Mouse (Mus musculus) regulatory T cell (primary cell): Measurements from ENCODE around the gene Gm20388.
"Not testable (repeated sequence)": the region's sequence is repeated elsewhere in the genome, so short reads cannot be mapped to it uniquely, and the experiment has no call there.

Experiments used
- in situ Hi-C: fragments of 300-600 bp; cut with MboI, MseI; formaldehyde crosslinking; loops from one replicate; pipeline ENCODE4 v1.15.1; 2025; ENCODE audit warnings: high pct_unique_total_duplicates

The Gm20388 gene

DNA sequence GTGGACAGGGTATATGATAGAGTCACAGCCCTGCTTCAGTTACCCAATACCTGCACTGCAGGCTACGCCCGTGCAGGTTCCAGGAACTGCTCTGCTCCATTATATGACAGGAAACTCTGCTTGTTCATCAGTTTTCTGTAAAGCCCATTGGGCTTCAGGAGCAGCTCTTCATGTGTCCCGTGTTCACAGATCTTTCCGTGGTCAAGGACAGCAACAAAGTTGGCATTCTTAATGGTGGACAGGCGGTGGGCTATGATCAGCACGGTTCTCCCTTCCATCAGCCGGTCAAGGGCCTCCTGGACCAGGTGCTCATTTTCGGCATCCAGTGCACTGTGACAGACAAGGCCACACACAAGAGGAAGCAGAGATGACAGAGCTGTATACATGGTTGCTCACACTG is 4043.6 kb downstream of the Gm20388 start:
- in situ Hi-C loops, result no loop called here

DNA sequence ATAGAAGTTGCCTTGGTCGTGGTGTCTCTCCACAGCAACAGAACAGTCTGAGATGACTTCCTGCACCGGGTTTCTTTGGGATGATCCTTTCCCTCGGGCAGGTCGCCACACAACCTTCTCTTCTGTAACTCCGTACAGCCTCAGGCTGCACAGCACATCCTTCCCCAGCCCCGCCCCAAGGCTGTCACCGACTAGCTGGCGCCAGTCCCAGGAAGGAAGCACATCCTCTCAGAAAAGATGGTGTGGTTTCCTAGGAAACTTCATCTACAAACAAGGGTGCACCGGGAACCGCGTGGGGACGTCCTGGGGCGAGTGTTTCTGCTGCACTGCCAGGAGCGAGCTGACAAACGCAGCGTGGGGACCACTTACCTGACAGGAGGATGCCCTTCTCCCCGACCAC is 4047.5 kb downstream of the Gm20388 start:
- in situ Hi-C loops, result no loop called here

DNA sequence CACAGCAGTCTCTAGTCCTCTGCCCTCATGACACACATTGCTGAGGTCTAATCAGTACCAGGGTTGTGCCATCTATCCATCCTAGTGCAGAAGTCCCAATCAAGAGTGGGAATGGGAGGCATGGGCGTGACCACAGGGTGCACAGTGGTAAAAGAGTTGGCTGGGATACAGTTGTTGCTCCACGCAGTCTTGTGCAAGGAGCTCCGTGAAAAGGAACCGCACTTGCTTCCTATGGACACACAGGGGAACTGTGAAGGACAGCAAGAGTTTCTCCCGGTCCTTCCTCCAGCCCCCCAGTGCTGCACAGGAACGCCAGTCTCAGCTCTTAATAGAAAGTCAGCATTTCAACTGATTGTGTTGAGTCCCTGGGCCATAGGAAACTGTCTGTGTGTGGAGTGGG is 4048.8 kb downstream of the Gm20388 start:
- in situ Hi-C loops, result no loop called here

DNA sequence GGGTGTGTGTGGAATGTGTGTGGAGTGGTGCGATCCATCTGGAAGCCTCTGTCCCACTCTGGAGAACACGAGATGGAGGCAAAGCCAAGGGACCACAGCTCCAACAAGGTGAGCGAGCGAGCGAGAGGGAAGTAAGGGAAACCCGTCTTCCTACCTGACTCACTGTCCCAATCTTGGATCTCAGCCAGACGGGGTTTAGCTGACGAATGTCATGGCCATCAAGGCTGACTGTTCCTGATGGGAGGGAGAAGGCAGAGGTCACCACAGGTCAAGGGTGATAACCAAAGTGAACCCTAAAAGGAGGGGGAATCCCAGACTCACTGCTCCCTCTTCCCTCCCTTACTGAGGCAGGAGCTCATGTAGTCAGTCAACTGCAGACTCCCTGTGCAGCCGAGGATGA is 4049.4 kb downstream of the Gm20388 start:
- in situ Hi-C loops, result no loop called here

DNA sequence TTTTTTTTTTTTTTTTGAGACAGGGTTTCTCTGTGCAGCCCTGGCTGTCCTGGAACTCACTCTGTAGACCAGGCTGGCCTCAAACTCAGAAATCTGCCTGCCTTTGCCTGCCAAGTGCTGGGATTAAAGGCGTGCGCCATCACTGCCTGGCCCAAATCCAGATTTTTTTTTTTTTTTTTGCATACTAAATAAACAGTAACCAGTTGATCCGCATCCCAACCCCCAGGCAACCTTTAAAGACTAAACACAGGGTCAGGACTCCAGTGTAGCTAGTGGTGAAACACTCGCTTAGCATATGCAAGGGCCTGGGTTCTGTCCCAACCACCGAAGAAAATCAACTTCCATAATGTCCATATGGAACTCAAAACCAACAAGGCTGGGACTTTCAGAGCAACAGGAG is 4049.9 kb downstream of the Gm20388 start:
- in situ Hi-C loops, result not testable (repeated sequence)

DNA sequence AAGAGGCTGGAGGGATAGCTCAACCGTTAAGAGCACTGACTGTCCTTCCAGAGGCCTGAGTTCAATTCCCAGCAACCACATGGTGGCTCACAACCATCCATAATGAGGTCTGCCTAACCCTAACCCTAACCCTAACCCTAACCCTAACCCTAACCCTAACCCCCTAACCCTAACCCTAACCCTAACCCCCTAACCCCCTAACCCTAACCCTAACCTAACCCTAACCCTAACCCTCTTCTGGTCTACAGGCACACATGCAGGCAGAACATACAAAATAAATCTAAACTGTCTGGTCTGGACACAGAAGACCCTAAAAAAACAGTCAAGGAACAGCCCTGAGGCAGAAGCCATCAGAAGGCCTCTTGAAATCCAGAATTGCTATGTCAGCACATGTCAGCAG is 4050.7 kb downstream of the Gm20388 start:
- in situ Hi-C loops, result no loop called here

DNA sequence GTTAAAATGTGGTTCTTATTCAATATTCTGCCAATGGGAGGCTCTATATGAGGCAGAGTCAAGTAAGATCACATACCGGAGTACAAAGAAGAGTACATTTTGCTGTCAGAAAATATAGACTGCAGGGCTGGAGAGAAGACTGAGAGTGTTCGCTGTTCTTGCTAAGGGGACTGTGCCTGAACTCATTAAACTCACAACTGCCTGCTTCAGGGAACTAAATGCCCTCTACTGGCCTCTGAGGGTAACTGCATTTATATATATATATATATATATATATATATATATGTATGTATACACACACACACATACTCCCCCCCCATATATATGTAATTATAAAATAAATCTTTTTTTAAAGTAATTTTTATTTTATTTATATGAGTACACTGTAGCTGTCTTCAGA is 4056.3 kb downstream of the Gm20388 start:
- in situ Hi-C loops, result no loop called here

DNA sequence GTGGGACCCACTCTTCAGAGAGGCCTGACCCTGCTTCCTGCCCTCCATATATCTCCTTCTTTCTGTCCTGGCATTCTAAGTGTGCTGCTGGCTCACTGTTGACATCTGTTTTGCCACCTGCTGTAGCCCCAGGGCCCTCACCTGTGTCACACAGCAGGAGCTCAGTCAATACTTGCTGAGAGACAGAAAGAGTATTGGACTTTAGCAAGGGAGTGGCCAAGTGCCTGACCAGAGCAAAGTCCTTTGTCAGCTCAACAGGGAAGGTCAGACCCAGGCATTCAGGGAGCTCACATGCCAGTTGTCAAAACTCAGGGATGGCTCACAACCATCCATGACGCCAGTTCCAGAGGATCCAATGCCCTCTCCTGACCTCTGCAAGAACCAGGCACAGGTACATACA is 4062.9 kb downstream of the Gm20388 start:
- in situ Hi-C loops, result no loop called here

DNA sequence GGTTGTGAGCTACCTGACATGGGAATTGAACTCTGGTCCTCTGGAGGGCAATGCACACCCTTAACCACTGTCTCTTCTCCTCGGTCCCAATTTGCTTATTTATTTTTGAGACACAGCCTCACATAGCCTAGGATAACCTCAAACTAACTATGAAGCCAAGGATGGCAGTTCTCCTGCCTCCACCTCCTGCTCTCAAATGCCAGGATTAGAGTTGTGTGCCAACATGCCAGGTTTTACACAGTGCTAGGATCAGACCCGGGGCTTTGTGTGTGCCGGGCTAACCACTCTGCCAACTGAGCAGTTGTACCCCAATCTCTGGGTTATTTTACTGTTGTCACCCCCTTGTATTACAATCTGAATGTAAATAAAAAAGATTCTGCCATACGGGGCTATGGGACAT is 4066.9 kb downstream of the Gm20388 start:
- in situ Hi-C loops, result no loop called here

DNA sequence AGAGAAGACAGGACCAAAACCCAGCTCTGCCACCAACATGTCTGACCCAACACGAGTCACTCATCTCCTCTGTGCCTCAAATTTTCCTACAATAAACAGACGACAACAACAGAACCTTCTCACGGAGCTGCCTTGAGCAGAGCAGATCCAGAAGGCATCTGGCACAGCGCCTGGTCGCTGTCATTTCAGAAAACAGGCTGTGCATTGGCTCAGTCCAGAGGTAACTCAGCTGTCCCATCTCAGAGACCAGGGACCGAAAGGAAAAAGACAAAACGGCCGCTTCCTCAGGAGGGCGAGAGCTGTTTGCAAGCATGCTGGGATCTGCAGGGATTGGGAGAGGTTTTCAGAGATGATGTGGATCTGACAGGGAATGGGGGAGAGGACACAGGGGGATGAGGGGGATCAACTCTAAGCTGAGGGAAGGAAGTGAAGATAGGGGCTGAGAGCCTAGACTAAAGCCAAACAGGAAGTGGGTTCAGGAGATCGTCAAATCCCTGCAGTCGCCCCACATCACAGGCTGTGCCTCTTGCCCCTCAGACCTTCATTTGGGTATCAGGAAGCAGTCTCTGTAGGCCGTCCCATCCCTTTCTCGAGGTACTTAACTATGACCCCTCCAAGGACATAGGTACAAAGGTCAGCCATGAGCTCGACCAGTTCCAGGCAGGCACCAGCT is 4067.7 kb downstream of the Gm20388 start:
- in situ Hi-C loops, result no loop called here

DNA sequence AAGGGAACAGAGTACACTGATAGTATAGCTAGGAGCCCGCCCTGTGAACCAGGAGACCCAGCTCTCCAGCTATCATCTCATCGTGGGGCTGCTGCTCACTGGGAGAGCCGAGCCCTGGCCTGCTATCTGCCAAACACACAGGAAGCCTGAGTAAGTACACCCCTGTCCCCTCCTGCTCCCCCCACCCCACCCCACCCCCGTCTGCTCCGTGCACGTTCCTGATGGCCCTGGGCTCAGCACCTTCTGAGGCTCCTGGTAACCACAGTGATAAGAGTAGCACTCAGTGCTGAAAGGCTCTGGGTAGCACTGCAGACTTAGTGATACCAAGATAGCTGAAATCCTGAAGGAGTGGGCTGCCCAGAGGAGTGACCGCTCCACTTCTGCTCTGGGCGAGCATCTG is 4068.3 kb downstream of the Gm20388 start:
- in situ Hi-C loops, result no loop called here

DNA sequence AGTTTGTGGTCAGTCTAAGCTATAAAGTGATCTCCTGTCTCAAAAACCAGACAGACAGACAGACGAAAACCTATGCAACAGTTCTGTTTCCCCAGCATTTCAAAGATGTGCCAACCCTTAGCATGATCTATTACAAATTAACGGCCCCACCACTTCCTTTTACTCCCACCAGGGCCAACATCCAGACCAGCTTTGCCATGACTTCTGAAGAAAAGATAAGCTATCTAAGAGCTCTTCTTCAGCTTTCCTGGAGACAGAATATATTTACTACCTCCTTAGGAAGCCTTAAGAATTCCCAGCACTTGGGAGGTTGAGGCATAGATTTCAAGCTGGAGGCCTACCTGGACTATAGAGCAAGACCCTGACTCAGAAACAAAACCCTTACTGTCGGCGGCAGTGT is 4069.6 kb downstream of the Gm20388 start:
- in situ Hi-C loops, result no loop called here

DNA sequence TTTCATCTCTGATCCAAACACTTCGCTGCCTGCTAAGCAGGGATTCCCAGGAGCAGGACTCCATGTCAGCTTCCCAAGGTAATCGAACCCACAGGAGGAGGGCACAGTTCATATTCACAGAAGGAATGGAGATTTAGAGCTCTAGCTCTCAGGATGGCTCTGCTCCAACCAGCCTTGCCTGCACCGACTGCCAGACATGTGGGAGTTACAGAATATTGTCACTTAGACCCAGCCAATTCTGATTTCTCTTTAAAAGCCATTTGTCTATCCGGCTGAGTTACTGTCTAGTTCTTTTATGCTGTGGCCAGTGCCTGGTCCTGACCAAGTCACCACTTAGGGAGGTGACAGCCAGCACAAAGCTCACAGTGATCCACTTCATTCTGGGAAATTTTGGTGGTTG is 4071.0 kb downstream of the Gm20388 start:
- in situ Hi-C loops, result no loop called here

DNA sequence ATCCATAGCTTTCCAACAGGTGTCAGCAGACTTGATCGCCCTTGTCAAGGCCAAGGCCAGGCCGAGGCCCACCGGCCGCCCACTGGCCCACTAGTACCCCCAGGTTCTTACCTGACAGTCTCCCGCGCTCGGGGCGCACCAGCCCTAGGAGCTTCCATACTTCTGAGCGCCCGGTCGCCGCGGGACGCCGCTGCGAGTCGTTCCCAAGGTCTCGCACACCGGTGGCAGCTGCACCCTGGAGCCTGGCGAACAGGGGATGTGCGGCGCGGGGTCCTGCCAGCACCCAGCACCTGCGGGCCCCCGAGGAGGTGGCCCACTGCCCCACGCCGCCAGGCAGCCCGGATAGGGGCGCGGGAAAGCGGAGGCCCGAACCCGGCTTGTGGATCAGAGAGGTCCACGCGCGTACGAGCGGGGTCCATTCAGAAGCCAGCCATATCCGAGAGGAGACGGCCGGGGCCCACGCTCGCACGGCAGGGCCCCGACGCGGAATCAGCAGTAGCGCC is 4071.7 kb downstream of the Gm20388 start:
- in situ Hi-C loops, result no loop called here

DNA sequence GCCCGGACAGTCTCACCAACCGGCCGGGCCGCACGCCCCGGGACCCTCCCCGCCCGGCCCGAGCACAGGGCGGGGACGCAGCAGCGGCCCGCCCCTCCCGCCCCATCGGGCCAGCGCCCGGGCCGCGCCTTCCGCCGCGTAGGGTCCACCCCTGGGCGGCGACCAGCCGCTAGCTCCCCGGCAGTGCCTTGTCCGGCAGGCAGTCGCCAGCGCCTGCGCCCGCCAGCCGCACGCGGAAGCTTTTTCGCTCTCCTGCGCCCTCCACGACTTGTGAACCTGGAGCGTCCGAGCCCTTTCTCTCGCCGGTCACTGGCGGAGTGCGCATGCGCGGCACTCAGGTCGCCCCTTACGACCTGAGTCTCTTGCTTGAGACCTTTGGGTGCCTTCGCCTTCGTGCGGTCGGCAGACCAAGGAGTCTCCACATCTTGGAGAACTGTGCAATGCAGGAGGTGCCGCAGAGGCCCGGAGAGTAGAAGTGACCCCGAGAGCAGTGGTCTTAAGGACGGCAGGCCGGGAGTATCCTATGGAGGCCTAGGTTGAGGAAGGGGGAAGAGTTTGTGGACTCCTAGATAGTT is 4072.3 kb downstream of the Gm20388 start, which contains the start of gene Abcb10:
Abcb10 (minus strand) TSS at position 297 of the 575 bp plus-strand sequence.
- in situ Hi-C loops, result no loop called here

DNA sequence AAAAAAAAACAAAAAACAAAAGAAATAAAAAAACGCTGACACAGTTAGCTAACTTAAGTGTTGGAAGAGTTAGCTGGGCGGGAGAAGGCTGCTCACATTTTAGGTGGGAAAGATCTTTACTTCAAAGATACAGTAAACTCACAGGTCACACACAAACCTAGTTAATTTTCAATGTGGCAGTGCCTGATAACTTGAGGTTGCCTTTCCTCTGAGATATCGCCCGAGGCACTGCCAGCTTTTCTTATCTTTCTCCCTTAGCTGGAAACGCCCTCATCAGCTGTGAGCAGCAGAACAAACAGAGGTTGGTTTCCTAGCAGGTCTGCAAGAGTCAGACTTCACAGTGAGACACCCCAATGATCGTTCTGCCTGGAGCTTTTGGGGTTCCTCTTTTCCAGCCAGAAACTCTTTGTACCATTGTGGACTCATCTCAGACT is 4078.0 kb downstream of the Gm20388 start:
- in situ Hi-C loops, result no loop called here

DNA sequence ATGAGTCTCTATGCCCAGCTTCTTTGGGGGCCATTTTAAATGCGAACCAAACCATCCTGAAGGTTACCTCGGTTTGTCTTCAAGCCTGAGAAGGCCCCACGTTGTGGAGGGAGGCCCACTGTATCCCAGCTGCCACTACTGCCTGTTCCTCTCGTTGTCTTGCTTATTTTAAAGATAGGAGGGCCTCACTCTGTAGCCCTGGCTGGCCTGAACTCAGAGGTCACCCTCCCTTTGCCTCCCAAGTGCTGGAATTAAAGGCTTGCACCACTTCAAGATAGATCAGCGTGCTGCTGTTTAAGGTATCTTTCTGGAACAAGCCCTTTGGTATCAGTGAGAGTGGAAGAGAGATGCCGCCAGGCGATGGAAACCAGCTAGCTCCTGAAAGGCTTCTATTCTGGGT is 4078.5 kb downstream of the Gm20388 start:
- in situ Hi-C loops, result no loop called here

DNA sequence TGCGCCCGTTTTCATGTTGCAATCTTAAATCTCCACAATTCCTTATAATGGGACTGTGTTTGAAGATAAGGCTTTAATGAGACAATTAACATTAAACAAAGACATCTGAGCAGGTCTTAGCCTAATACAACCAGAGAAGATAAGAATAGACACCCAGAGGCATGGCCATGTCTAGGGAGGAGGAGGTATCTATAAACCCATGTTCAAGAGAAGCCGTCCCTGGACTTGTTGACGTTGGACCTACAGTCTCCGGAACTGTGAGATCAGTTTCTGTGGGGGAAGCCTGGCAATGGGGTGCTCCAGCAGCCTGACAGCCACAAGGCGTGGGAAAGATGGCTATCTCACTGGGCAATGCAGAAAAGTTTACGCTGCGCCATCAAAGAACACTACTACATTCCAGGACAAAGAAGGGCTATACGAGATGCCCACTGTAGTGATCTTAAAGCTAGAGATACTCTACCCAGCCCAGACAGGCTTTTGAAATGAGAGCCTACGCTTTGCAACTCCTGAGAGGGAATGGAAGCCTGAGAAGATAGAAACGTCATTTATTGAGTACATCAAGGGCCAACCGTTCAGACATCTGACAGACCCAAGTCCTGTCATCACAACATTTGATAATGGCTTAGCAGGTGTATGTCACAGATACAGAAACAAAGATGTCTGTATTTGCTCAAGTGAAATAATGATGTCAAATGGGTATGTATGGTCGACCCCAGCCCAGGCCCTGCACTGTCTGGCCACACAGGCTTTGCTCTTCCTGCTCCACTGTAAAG is 4079.8 kb downstream of the Gm20388 start:
- in situ Hi-C loops, result no loop called here

DNA sequence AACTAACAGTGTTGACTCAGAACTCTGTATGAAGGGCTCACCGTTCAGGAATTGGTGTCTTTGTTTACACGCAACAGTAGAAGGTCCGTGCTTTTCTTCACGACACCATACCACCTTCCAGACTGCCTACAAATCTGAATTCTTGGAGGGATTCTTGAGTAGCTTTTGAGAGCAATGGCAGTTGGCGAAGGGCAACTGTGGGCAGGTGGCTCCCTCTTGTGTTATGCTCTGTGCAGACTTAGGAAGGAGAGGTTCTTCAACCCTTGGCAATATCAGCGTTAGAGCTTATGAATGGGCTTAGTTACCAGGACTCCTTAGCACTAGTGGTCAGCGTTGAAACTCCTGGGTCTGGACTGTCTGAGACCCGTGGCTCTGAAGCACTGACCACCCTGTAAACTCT is 4081.9 kb downstream of the Gm20388 start:
- in situ Hi-C loops, result no loop called here

DNA sequence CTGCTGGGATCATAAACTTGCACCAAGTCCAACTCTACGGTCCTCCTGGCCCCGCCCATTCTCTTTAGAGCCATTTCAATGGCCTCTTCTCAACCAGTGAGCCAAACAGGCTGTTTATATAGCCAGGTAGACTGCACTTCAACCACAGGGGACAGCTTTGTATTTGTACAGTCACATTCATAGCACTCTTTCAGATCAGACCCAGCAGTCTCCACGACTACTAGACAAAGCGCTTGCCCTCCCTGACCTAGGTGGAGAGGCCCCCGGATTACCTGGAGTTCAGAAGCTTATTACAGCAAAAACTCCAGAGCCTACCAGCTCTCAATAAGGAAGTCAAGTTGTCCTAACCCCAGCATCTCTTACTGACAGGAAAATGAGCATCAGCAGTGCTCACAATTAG is 4083.0 kb downstream of the Gm20388 start:
- in situ Hi-C loops, result no loop called here

DNA sequence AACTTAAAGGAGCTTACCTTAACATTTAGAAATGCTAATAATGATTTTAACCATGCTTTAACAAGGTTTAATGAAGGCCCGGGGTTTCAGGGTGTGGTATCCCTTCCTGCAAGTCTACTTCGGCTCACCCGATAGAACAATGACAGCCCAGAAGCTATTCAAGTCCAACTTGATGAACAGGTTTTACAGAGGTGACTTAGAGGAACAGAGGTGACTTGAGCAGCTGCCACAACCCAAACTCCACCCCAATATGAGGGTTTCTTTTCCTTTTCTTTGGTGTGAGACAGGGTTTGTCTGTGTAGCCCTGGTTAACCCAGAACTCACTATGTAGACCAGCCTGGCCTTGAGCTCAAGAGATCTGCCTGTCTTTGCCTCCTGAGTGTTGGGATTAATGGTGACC is 4083.4 kb downstream of the Gm20388 start:
- in situ Hi-C loops, result no loop called here

DNA sequence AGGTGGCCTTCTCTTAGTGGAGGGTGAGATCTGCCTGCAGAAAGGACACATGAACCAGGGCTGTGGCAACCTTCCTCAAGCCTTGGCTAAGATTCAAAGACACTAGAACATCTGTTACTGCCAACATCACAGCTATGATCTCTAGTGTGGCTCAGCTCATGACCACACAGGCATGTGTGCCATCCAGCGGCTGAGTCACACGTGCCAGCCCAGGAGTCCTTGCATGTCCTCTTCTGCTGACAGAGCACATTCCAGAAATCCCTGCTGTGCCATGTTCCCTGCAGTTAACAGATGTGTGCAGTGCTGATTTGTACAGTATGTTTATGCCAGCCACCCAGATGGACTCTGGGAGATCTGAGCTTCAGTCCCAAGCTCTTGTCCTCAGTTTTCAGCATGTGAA is 4088.9 kb downstream of the Gm20388 start:
- in situ Hi-C loops, result no loop called here
